Mouse (Mus musculus) midbrain, embryonic 12.5 days (tissue): ENCODE measurements around the gene Tln2. TPM values are rescaled to one million over a fixed set of nuclear protein-coding genes. Genes with fewer than 3 reads are reported as not detected.

Experiments
- ATAC-seq: fragments of 200-750 bp; cut with Nextera tagmentation; 2 replicates; pipeline ENCODE4 v1.8.0; 2017; ENCODE audit warnings: low read depth, moderate TSS enrichment, moderate library complexity; ENCODE audit not compliant: low FRiP score
- H3K27ac ChIP-seq: fragments of 300-500 bp; sonication (generic); replicated peaks from 2 replicates; pipeline ENCODE4 v1.5.1; 2016; ENCODE audit warnings: mild to moderate bottlenecking
- H3K27me3 ChIP-seq: fragments of 300-500 bp; sonication (generic); 2 replicates; pipeline ENCODE4 v1.6.1; 2016; ENCODE audit warnings: mild to moderate bottlenecking
- H3K36me3 ChIP-seq: fragments of 300-500 bp; sonication (generic); 2 replicates; pipeline ENCODE4 v1.6.1; 2016
- H3K4me1 ChIP-seq: fragments of 300-500 bp; sonication (generic); 2 replicates; pipeline ENCODE4 v1.6.1; 2016
- H3K4me2 ChIP-seq: fragments of 300-500 bp; sonication (generic); replicated peaks from 2 replicates; pipeline ENCODE4 v1.6.1; 2016; ENCODE audit warnings: mild to moderate bottlenecking, moderate library complexity
- H3K4me3 ChIP-seq: fragments of 300-500 bp; sonication (generic); 2 replicates; pipeline ENCODE4 v1.5.1; 2016; ENCODE audit warnings: mild to moderate bottlenecking
- H3K9ac ChIP-seq: fragments of 300-500 bp; sonication (generic); replicated peaks from 2 replicates; pipeline ENCODE4 v1.6.1; 2016; ENCODE audit warnings: mild to moderate bottlenecking, moderate library complexity
- H3K9me3 ChIP-seq: fragments of 300-500 bp; sonication (generic); 2 replicates; pipeline ENCODE4 v1.6.1; 2016; ENCODE audit warnings: mild to moderate bottlenecking
- WGBS: fragments of 180-500 bp; shearing (Covaris S2); methylation state at CpG from one replicate; pipeline ENCODE4 v1.1.7; 2016; 5-methylcytosine and 5-hydroxymethylcytosine counted together
- polyA plus RNA-seq: library from polyadenylated mRNA; unstranded; fragments of >200 nt; fragmentation: Nextera tagmentation; extraction: Ambion mirVana; gene quantifications from 2 replicates; pipeline ENCODE4 v1.2.1, GENCODE M21; 2016

The Tln2 gene
- polyA plus RNA-seq, 1 experiment from 2014 or later: 24.0 TPM

DNA sequence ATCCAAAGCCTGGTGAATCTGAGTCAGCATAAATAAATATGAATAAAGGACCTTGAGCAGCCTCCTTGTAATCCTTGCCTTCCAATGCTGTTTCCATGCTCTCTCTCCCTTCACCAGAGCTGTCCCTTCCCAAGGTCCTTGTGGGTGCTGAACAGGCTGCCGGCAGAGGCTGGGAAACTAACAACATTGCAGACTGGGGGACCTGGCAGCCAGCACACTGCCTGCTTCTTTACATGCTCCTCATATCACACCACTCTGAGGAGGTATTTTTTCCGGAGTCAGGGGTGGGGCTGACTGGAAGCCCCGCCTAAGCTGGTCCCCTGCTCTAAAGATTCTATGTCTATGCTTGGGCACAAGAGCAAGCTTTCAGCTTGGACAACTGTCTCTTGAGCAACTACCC is 64.2 kb downstream of the Tln2 start:
- no peak overlapping the region for H3K9ac ChIP-seq
- WGBS: 66% methylated on average over 3 of the region's 3 CpGs
- no peak overlapping the region for H3K27ac ChIP-seq
- no peaks in the 10 kb centered on the region for H3K27me3 ChIP-seq
- no peaks in the 10 kb centered on the region for H3K36me3 ChIP-seq
- peaks cover 8% of the 10 kb centered on the region; the same call in 1 of the 2 replicates for H3K4me1 ChIP-seq
- no peak overlapping the region for H3K4me3 ChIP-seq
- no peaks in the 10 kb centered on the region for H3K9me3 ChIP-seq
- H3K4me2 ChIP-seq: no peak overlapping the region
- no peak for ATAC-seq

DNA sequence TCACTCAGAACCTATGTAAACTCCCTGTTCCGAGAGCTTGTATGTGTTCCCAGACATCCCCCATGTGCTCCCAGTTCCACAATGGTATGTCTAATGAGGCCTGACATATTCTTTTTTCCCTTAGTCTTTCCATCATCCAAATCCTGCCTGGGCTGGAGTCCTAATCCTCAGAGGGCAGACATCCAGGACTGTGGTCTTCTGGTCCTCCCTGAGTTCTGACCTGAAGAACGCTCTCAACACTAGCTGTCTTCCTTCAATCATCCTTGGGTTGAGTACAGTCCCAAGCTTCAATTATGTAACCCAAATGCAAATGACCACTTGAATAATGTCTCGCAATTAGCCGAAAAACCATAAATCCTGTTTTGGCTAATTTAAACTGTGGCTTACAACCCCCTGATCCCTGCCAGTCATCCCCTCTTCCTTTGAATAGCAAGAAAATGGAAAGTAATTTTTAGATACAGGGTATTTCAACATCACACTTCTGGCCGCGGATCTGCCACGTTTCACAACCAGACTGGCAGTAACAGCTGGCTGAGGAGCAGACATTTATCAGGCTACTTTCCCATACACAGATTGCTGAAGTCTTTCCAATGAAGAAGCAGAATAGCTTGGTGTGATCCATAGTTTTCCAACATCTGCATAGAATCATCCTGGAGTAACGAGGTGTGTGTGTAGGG is 65.5 kb downstream of the Tln2 start:
- Histone ChIP-seq H3K27ac (no peak overlapping the region), H3K4me2 (no peak overlapping the region), H3K4me1 (peaks cover 8% of the 10 kb centered on the region; the same call in 1 of the 2 replicates), H3K4me3 (no peak overlapping the region), H3K36me3 (no peaks in the 10 kb centered on the region), H3K27me3 (no peaks in the 10 kb centered on the region), H3K9me3 (no peaks in the 10 kb centered on the region), H3K9ac (no peak overlapping the region)
- 93% methylated on average over 8 of the region's 8 CpGs for WGBS
- no peak for ATAC-seq

DNA sequence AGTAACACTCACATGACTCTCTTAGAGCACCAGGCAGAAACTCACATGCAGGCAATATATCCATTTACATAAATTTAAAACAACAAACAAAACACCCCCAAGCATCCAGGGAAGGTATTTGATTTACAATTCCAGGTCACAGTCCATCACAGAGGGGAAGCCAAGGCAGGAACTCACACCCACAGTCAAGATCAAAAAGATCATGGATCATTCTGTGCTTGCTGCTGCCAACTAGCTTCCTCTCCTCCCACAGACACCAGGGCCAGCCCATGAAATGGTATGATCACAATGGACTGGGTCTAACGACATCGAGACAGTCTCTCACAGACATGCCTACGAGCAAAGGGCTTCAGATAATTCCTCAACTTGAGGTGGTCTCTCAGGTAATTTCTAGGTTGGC is 70.1 kb downstream of the Tln2 start:
- ATAC-seq: no peak
- no peak overlapping the region for H3K9ac ChIP-seq
- H3K4me3 ChIP-seq: no peak overlapping the region
- no peak overlapping the region for H3K27ac ChIP-seq
- no peaks in the 10 kb centered on the region for H3K9me3 ChIP-seq
- no peaks in the 10 kb centered on the region for H3K36me3 ChIP-seq
- H3K27me3 ChIP-seq: no peaks in the 10 kb centered on the region
- no peak overlapping the region for H3K4me2 ChIP-seq
- WGBS: 94% methylated on average over 3 of the region's 3 CpGs
- H3K4me1 ChIP-seq: no peaks in the 10 kb centered on the region

DNA sequence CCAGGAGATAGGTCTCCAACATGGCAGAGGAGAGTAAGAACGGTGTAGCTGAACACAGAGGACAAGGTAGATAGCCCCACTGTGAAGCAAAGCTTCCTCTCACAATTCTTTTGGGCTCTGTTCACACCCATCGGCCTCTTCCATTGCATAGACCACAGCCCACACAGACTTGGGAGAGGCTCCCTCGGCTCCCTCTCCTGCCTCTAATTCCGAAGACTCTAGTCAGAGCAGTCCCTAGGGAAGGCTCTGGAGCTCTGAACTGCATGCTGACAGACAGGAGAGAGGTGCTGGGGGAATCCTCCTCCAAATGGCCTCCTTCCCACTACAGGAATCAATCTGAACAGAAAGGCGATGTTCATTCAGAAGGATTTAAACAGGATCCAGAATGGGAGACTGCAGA is 72.9 kb downstream of the Tln2 start:
- no peaks in the 10 kb centered on the region for H3K36me3 ChIP-seq
- H3K27ac ChIP-seq: no peak overlapping the region
- peaks cover 8% of the 10 kb centered on the region; the same call in 1 of the 2 replicates for H3K4me1 ChIP-seq
- WGBS: 83% methylated on average over 5 of the region's 5 CpGs
- H3K4me3 ChIP-seq: no peak overlapping the region
- H3K4me2 ChIP-seq: no peak overlapping the region
- no peak for ATAC-seq
- no peak overlapping the region for H3K9ac ChIP-seq
- no peaks in the 10 kb centered on the region for H3K9me3 ChIP-seq
- H3K27me3 ChIP-seq: no peaks in the 10 kb centered on the region

DNA sequence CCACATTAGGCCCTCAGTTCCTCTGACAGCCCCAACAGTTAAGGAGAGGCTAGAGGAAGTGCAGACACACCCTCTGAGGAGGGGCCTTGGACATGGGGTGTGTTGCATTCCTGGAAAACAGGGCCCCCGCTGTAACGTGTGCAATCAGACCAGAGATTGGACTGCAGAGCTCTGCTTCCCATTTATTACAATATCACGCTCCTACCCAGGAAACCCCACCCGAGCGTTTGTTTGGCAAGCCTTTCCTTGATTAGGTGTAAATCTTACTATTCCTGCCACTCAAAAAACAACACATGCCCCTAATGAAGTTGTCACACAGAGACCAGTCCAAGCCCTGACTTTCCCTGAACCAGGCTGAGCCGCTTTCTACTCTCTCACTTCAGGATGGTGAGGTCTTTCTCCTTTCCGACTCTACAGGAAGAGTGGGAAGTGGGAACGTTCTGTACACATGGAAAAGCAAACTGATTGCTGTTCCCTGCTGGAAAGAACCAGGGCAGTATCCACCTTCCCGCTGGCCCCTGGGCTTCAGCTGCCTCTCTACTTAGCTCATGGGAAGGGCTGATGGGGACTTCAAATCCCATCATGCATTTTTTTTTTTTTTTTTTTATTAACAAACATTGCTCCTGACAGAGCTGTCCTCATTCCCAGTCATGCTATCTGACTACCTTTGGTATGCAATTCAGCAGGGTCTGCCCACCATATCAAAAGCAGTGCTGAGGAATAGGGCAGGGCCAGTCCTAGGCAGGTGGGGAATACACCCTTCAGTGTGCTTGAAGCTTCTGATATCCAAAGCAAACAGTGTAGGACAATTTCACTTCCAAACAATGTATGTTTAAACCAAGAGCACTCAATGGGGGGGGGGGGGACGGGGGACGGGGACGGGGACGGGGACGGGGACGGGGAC is 74.1 kb downstream of the Tln2 start:
- Histone ChIP-seq H3K4me1 (peaks cover 8% of the 10 kb centered on the region; the same call in 1 of the 2 replicates), H3K9ac (no peak overlapping the region), H3K4me2 (no peak overlapping the region), H3K27ac (no peak overlapping the region), H3K27me3 (no peaks in the 10 kb centered on the region), H3K9me3 (no peaks in the 10 kb centered on the region), H3K4me3 (no peak overlapping the region), H3K36me3 (no peaks in the 10 kb centered on the region)
- 84% methylated on average over 14 of the region's 15 CpGs for WGBS
- ATAC-seq: no peak

DNA sequence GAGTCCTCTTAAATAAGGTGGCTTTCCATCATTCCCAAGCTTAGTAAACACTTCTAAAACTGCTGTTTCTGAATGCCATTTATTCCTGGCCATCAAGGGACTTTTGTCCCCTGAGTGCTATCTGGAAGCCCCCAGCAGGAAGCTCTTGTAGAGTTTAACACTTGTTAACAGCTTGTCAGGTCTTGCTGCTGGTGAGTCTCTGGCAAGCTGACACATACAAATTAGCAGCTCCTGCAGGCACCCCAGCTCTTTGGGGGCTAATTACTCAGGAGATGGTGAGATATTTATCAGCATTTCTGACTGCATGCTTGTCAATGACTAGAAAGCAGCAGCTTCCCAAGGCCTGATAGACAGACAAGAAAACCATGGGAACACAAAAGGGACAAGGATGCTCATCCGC is 77.2 kb downstream of the Tln2 start:
- no peaks in the 10 kb centered on the region for H3K27me3 ChIP-seq
- H3K4me2 ChIP-seq: no peak overlapping the region
- ATAC-seq: no peak
- WGBS: 85% methylated on average over 1 of the region's 1 CpGs
- H3K36me3 ChIP-seq: no peaks in the 10 kb centered on the region
- H3K4me3 ChIP-seq: no peak overlapping the region
- H3K9me3 ChIP-seq: no peaks in the 10 kb centered on the region
- no peak overlapping the region for H3K9ac ChIP-seq
- H3K4me1 ChIP-seq: peaks cover 8% of the 10 kb centered on the region; the same call in 1 of the 2 replicates
- no peak overlapping the region for H3K27ac ChIP-seq

DNA sequence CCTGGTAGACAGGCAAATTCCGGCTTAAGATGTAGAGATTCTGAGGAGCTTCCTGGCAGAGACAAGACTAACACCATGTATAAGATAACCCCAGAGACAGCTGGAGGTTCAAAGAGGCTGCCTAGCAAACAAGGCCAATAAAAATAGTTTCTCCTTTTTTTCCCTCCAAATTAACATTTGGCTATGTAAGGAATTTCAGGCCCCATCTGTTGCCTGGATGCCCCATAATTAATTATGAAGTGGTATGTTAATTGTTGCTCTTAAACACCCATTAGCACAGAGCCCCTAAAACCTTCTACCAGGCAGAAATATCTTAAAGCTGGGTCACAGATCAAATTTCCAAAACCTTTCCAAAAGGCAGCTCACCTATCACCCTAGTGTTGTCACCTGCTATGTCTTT is 77.7 kb downstream of the Tln2 start:
- no peaks in the 10 kb centered on the region for H3K9me3 ChIP-seq
- ATAC-seq: no peak
- no peaks in the 10 kb centered on the region for H3K27me3 ChIP-seq
- H3K4me2 ChIP-seq: no peak overlapping the region
- no peaks in the 10 kb centered on the region for H3K36me3 ChIP-seq
- no peak overlapping the region for H3K4me3 ChIP-seq
- 71% methylated on average over 1 of the region's 1 CpGs for WGBS
- H3K4me1 ChIP-seq: peaks cover 8% of the 10 kb centered on the region; the same call in 1 of the 2 replicates
- no peak overlapping the region for H3K9ac ChIP-seq
- H3K27ac ChIP-seq: no peak overlapping the region

DNA sequence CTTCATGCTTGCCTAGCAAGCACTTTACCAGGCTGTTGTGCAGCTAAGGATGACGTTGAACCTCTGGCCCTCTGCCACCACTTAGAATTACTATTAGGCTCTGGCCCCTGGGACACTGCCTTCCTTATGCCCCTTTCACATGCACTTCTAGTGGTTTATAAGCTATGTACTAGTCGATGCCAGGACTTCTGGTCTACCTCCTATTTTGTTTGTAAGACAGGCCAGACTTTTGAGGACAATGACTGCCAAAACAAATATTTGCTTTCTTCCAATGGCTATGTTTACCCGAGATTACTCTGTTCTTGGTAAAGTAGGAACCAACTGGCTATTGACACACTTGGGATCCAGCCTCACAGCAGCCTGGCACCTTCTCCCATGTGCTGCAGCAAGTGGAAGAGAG is 82.1 kb downstream of the Tln2 start:
- H3K9ac ChIP-seq: no peak overlapping the region
- ATAC-seq: no peak
- H3K9me3 ChIP-seq: no peaks in the 10 kb centered on the region
- no peak overlapping the region for H3K4me2 ChIP-seq
- H3K4me3 ChIP-seq: no peak overlapping the region
- peaks cover 5% of the 10 kb centered on the region; the same call in 1 of the 2 replicates for H3K4me1 ChIP-seq
- WGBS: 73% methylated on average over 3 of the region's 3 CpGs
- H3K36me3 ChIP-seq: no peaks in the 10 kb centered on the region
- H3K27me3 ChIP-seq: no peaks in the 10 kb centered on the region
- H3K27ac ChIP-seq: no peak overlapping the region

DNA sequence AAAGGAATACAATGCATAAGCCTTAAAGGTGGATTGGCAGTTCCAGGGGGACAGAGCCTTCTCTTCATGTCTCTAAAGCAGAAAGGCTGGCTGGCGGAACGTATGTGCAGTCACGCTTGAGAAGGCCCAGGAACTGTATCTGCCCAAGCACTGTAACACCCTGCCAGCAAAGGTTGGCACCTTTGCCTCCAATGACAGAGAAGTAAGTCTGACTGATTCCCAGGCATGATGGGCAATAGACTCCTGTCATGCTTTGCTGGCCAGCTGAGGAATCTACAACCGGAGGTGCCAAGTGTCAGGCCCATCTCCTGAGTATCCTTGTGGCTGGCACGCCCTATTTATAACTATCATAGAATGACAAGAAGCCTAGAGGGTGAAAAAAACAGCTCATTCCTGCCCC is 83.3 kb downstream of the Tln2 start:
- 91% methylated on average over 5 of the region's 5 CpGs for WGBS

DNA sequence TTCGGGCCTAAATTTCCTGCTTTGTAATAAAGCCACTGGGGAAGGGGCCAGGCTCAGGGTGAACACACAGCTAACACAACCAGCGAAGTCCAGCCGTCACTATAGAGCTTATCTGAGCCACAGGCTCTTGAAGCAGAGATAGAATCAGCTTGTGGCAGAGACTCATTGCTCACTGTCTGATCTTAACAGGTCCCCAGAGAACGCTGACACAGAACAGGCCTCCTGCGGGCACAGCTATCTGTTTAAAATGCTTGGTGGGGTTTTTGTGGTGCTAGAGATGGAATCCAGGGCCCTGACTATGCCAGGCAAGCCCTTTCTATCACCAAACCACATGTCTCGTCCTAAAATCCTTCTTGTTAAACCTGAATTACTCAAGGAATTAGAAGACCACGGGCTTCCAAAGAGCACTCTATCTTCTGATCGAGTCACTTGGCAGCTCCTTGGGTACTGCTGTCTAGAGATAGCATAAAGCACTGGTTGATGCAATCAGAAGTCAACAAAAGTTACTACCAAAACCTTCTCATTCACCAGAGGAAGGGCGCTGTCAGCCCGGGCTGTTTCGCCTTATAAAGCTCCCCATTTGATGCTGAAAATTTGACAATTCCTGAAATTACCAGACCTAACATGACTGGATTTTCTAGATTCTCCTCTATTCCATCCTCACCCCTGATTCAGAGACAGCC is 95.9 kb downstream of the Tln2 start:
- H3K4me2 ChIP-seq: no peak overlapping the region
- 82% methylated on average over 11 of the region's 11 CpGs for WGBS

More for the DNA sequence above, 83.3 kb downstream of the Tln2 start:
- Histone ChIP-seq H3K4me2 (no peak overlapping the region), H3K27me3 (no peaks in the 10 kb centered on the region), H3K36me3 (no peaks in the 10 kb centered on the region), H3K9me3 (no peaks in the 10 kb centered on the region), H3K9ac (no peak overlapping the region), H3K27ac (no peak overlapping the region), H3K4me3 (no peak overlapping the region), H3K4me1 (no peaks in the 10 kb centered on the region)
- no peak for ATAC-seq

DNA sequence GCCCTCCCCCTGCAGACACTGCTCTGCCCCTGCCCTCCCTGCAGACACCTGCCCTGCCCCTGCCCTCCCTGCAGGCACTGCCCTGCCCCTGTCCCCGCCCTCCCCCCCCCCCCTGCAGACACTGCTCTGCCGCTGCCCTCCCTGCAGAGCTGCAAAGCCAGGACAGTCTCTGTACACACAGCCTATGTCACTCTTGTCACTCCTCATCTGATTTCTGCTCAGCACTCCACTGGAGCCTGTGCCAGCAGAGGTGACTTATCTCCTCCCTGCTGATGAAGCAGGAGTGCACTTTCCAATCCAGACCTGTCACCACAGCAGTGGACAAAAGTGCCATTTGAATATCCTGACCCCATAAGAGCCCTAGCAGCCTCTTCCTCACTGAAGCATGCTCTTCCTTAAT is 118.0 kb downstream of the Tln2 start:
- Histone ChIP-seq H3K27ac (no peak overlapping the region), H3K4me1 (0 out of 2 replicates have a peak, but pooled peaks cover 8% of the 10 kb centered on the region), H3K9ac (no peak overlapping the region), H3K36me3 (no peaks in the 10 kb centered on the region), H3K4me2 (no peak overlapping the region), H3K4me3 (no peak overlapping the region), H3K27me3 (no peaks in the 10 kb centered on the region), H3K9me3 (no peaks in the 10 kb centered on the region)
- WGBS: 13% methylated on average over 1 of the region's 2 CpGs
- no peak for ATAC-seq

More for the DNA sequence above, 95.9 kb downstream of the Tln2 start:
- Histone ChIP-seq H3K36me3 (no peaks in the 10 kb centered on the region), H3K9ac (no peak overlapping the region), H3K27ac (no peak overlapping the region), H3K4me1 (no peaks in the 10 kb centered on the region), H3K27me3 (0 out of 2 replicates have a peak, but pooled peaks cover 4% of the 10 kb centered on the region), H3K4me3 (no peak overlapping the region), H3K9me3 (no peaks in the 10 kb centered on the region)
- ATAC-seq: no peak

DNA sequence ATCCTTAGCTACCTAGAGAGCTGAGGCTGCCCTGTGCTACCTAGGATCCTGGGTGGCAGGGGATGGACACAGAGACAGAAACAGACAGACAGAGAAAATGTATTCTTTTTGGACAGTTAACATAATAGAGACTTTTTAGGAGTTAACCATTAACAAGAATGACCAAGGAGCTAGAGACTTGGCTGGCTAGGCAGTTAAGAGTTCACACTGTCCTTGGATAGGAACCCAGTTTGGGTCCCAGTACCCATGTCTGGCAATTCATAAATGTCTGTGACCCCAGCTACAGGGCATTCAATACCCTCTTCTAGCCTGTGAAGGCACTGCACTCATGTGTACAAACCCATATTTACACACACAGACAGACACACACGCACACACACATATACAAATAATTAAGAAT is 122.0 kb downstream of the Tln2 start:
- no peaks in the 10 kb centered on the region for H3K27me3 ChIP-seq
- H3K4me1 ChIP-seq: peaks cover 20% of the 10 kb centered on the region
- H3K4me3 ChIP-seq: no peak overlapping the region
- no peaks in the 10 kb centered on the region for H3K36me3 ChIP-seq
- 90% methylated on average over 1 of the region's 1 CpGs for WGBS
- no peak overlapping the region for H3K4me2 ChIP-seq
- no peak for ATAC-seq
- no peak overlapping the region for H3K27ac ChIP-seq
- H3K9me3 ChIP-seq: no peaks in the 10 kb centered on the region
- H3K9ac ChIP-seq: no peak overlapping the region
